Mouse (Mus musculus): ENCODE results near the gene Txn2.

- TF ChIP-seq POLR2A (IDR thresholded peaks at IDR 0.05; ENCODE audit: low read depth, low read length) (no peak), CTCF (conservative IDR thresholded peaks at IDR 0.05; ENCODE audit: insufficient read depth, insufficient read length, low read depth, low read length) (no peak)
These were observed 16.8 kb downstream of the Txn2 start for GRCm38 (mm10) chr15:77912048-77912447.
